Mouse (Mus musculus): ENCODE data around the gene Acnat2. TPM values are rescaled to one million over a fixed set of nuclear protein-coding genes. Genes with fewer than 3 reads are reported as not detected.

Gene Acnat2
- 0.10 TPM in 1 of 2 replicates, not detected in the other for polyA plus RNA-seq (2012; rRNA removed; ENCODE audit: low replicate concordance)

DNA sequence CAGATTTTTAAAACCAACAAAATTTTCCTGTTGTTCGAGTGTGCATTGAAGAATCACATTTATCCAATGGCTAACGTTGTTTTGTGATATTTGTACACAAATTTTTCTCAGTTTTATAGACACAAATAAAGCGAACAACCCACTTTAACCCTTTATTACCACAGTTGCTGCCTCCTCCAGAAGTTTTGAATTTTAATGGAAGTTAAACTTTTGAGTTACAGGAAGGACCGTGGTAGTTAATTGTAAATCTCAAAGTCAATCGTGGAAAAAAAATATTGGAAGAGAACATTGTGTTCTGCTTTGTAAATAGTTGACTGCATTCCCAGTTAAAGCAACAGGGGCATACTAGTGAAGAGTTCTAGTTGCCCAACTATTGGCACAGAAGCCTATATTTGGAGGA lies at the start of gene Acnat2:
TSS of gene Acnat2 (minus strand) at position 195 of the 400 bp plus-strand sequence.

Other genes with a start within 250 kb of the Acnat2 start
- gene Acnat1, start 65.8 kb upstream of the Acnat2 start, polyA plus RNA-seq (2012; rRNA removed; ENCODE audit: low replicate concordance), result 0.08 TPM in 1 of 2 replicates, not detected in the other
- gene Baat, start 98.4 kb upstream of the Acnat2 start, polyA plus RNA-seq (2012; rRNA removed; ENCODE audit: low replicate concordance), result 0.20 TPM in 1 of 2 replicates, not detected in the other
- gene Mrpl50, start 112.9 kb upstream of the Acnat2 start, polyA plus RNA-seq (2012; rRNA removed; ENCODE audit: low replicate concordance), result 1.9 and 6.2 TPM in 2 replicates
- gene Zfp189, start 113.0 kb upstream of the Acnat2 start, polyA plus RNA-seq (2012; rRNA removed; ENCODE audit: low replicate concordance), result 0.60 and 1.0 TPM in 2 replicates
- gene Aldob, start 141.4 kb upstream of the Acnat2 start, polyA plus RNA-seq (2012; rRNA removed; ENCODE audit: low replicate concordance), result 0.34 and 7.2 TPM in 2 replicates
- gene Tmem246, start 189.7 kb upstream of the Acnat2 start, polyA plus RNA-seq (2012; rRNA removed; ENCODE audit: low replicate concordance), result 12.2 and 20.4 TPM in 2 replicates
- 18.2 and 19.4 TPM in 2 replicates for gene Rnf20, start 223.9 kb upstream of the Acnat2 start, polyA plus RNA-seq (2012; rRNA removed; ENCODE audit: low replicate concordance)

Data from mammary gland, adult 2 months (tissue).